Mouse (Mus musculus) MEL (cell line): ENCODE measurements around the gene Dnaaf3. TPM values are rescaled to one million over a fixed set of nuclear protein-coding genes. Genes with fewer than 3 reads are reported as not detected.

Source experiments
- DNase-seq: peaks from one replicate; pipeline ENCODE4 v3.0.0; 2011; ENCODE audit warnings: low read depth, low spot score
- H3K27ac ChIP-seq: 2 replicates; pipeline ENCODE4 v1.5.1; 2012; ENCODE audit warnings: low read depth, mild to moderate bottlenecking, control low read depth, low read length, moderate library complexity; ENCODE audit not compliant: control insufficient read depth
- H3K27me3 ChIP-seq, 2 experiments: fragments of 150-350 bp in 1 of 2; sonication (generic) in 1 of 2; 2 replicates each; pipeline ENCODE4 v1.6.1; 2012; ENCODE audit warnings: low read length in 2 of 2, mild to moderate bottlenecking in 2 of 2, improper control_type of control experiment in 1 of 2, moderate library complexity in 1 of 2; ENCODE audit not compliant: insufficient read depth in 2 of 2, control insufficient read depth in 1 of 2
- H3K36me3 ChIP-seq, 2 experiments: 2 replicates each; pipeline ENCODE4 v1.6.1; 2012 to 2014; ENCODE audit warnings: low read length in 2 of 2, improper control_type of control experiment in 1 of 2, inconsistent platforms in 1 of 2, mild to moderate bottlenecking in 1 of 2; ENCODE audit not compliant: insufficient read depth in 2 of 2, control insufficient read depth in 1 of 2
- H3K4me1 ChIP-seq, 2 experiments: fragments of 150-350 bp in 1 of 2; sonication (generic) in 1 of 2; 2 replicates each; pipeline ENCODE4 v1.6.1; 2012; ENCODE audit warnings: low read length in 2 of 2, improper control_type of control experiment in 1 of 2, mild to moderate bottlenecking in 1 of 2; ENCODE audit not compliant: insufficient read depth in 2 of 2, control insufficient read depth in 1 of 2
- H3K4me3 ChIP-seq, 2 experiments: fragments of 150-350 bp in 1 of 2; sonication (generic) in 1 of 2; 2 replicates each; pipeline ENCODE4 v1.5.1; 2012; ENCODE audit warnings: low read depth in 2 of 2, low read length in 2 of 2, mild to moderate bottlenecking in 2 of 2, moderate library complexity in 2 of 2, control low read depth in 1 of 2, improper control_type of control experiment in 1 of 2; ENCODE audit not compliant: control insufficient read depth in 1 of 2, insufficient read depth in 1 of 2
- H3K79me2 ChIP-seq: 2 replicates; pipeline ENCODE4 v1.6.1; 2012; ENCODE audit warnings: mild to moderate bottlenecking, low read length, moderate library complexity; ENCODE audit not compliant: control insufficient read depth, poor library complexity, insufficient read depth
- H3K9ac ChIP-seq: 2 replicates; pipeline ENCODE4 v1.6.1; 2012; ENCODE audit warnings: low read depth, mild to moderate bottlenecking, control low read depth, low read length, moderate library complexity; ENCODE audit not compliant: control insufficient read depth, poor library complexity, severe bottlenecking
- H3K9me3 ChIP-seq: fragments of 150-350 bp; sonication (generic); replicated peaks from 2 replicates; pipeline ENCODE4 v1.6.1; 2012; ENCODE audit warnings: mild to moderate bottlenecking, low read length, improper control_type of control experiment, moderate library complexity; ENCODE audit not compliant: insufficient read depth
- BHLHE40 ChIP-seq: IDR thresholded peaks from 2 replicates; pipeline ENCODE4 v1.6.1; 2012; ENCODE audit warnings: low read depth, mild to moderate bottlenecking, inconsistent platforms, low read length, improper control_type of control experiment, borderline replicate concordance
- CHD1 ChIP-seq: IDR thresholded peaks from 2 replicates; pipeline ENCODE4 v1.6.1; 2012; ENCODE audit warnings: low read depth, mild to moderate bottlenecking, inconsistent platforms, low read length, improper control_type of control experiment
- CHD2 ChIP-seq: IDR thresholded peaks from 2 replicates; pipeline ENCODE4 v1.6.1; 2011; ENCODE audit warnings: low read length, improper control_type of control experiment
- CTCF ChIP-seq, 3 experiments: IDR thresholded peaks in 2 of 3; conservative IDR thresholded peaks in 1 of 3; 2 replicates each; pipeline ENCODE4 v1.5.1; 2011 to 2012; ENCODE audit warnings: low read length in 3 of 3, low read depth in 2 of 3, mild to moderate bottlenecking in 2 of 3, improper control_type of control experiment in 1 of 3, inconsistent platforms in 1 of 3, mixed read lengths in 1 of 3, moderate library complexity in 1 of 3; ENCODE audit not compliant: control insufficient read depth in 1 of 3, insufficient read depth in 1 of 3, poor library complexity in 1 of 3, severe bottlenecking in 1 of 3
- EP300 ChIP-seq, 2 experiments: IDR thresholded peaks; 2 replicates each; pipeline ENCODE4 v1.6.1; 2011; ENCODE audit warnings: improper control_type of control experiment in 2 of 2, low read length in 2 of 2, low read depth in 1 of 2, mild to moderate bottlenecking in 1 of 2
- GABPA ChIP-seq: IDR thresholded peaks from 2 replicates; pipeline ENCODE4 v1.6.1; 2012; ENCODE audit warnings: low read depth, mild to moderate bottlenecking, inconsistent platforms, low read length, improper control_type of control experiment, moderate library complexity
- MAFK ChIP-seq: IDR thresholded peaks from 2 replicates; pipeline ENCODE4 v1.6.1; 2011; ENCODE audit warnings: low read depth, mild to moderate bottlenecking, low read length, improper control_type of control experiment, borderline replicate concordance
- MEF2A ChIP-seq: IDR thresholded peaks from 2 replicates; pipeline ENCODE4 v1.6.1; 2014; ENCODE audit warnings: low read depth, mild to moderate bottlenecking, inconsistent platforms, low read length, improper control_type of control experiment; ENCODE audit not compliant: poor library complexity, insufficient replicate concordance, severe bottlenecking; ENCODE audit errors: extremely low read depth
- MXI1 ChIP-seq: IDR thresholded peaks from 2 replicates; pipeline ENCODE4 v1.6.1; 2011; ENCODE audit warnings: mild to moderate bottlenecking, low read depth, low read length, improper control_type of control experiment
- MYB ChIP-seq: IDR thresholded peaks from 2 replicates; pipeline ENCODE4 v1.6.1; 2011; ENCODE audit warnings: mild to moderate bottlenecking, low read depth, low read length, improper control_type of control experiment
- MYC ChIP-seq: IDR thresholded peaks from 2 replicates; pipeline ENCODE4 v1.6.1; 2011; ENCODE audit warnings: low read depth, mild to moderate bottlenecking, low read length, improper control_type of control experiment, moderate library complexity
- NRF1 ChIP-seq: IDR thresholded peaks from 2 replicates; pipeline ENCODE4 v1.6.1; 2014; ENCODE audit warnings: low read depth, mild to moderate bottlenecking, inconsistent platforms, low read length, improper control_type of control experiment, moderate library complexity; ENCODE audit not compliant: poor library complexity, insufficient read depth, severe bottlenecking
- POLR2AphosphoS2 ChIP-seq: IDR thresholded peaks from 2 replicates; pipeline ENCODE4 v1.6.1; 2011; ENCODE audit warnings: low read length, improper control_type of control experiment
- RAD21 ChIP-seq: IDR thresholded peaks from 2 replicates; pipeline ENCODE4 v1.6.1; 2011; ENCODE audit warnings: mild to moderate bottlenecking, low read depth, low read length, improper control_type of control experiment
- RCOR1 ChIP-seq: IDR thresholded peaks from 2 replicates; pipeline ENCODE4 v1.6.1; 2012; ENCODE audit warnings: low read depth, mild to moderate bottlenecking, inconsistent platforms, low read length, improper control_type of control experiment
- SIN3A ChIP-seq: IDR thresholded peaks from 2 replicates; pipeline ENCODE4 v1.6.1; 2012; ENCODE audit warnings: low read length, improper control_type of control experiment, inconsistent platforms
- TBP ChIP-seq: IDR thresholded peaks from 2 replicates; pipeline ENCODE4 v1.8.0; 2011; ENCODE audit warnings: low read depth, low read length, improper control_type of control experiment
- TCF12 ChIP-seq: IDR thresholded peaks from 2 replicates; pipeline ENCODE4 v1.6.1; 2014; ENCODE audit warnings: low read depth, mild to moderate bottlenecking, inconsistent platforms, low read length, improper control_type of control experiment, moderate library complexity
- UBTF ChIP-seq: IDR thresholded peaks from 2 replicates; pipeline ENCODE4 v1.6.1; 2012; ENCODE audit warnings: low read depth, mild to moderate bottlenecking, inconsistent platforms, low read length, improper control_type of control experiment, moderate library complexity, borderline replicate concordance; ENCODE audit not compliant: insufficient read depth
- USF1 ChIP-seq: IDR thresholded peaks from 2 replicates; pipeline ENCODE4 v1.6.1; 2014; ENCODE audit warnings: low read depth, mild to moderate bottlenecking, inconsistent platforms, low read length, improper control_type of control experiment, moderate library complexity
- USF2 ChIP-seq, 2 experiments: IDR thresholded peaks; 2 replicates each; pipeline ENCODE4 v1.6.1; 2011 to 2012; ENCODE audit warnings: improper control_type of control experiment in 2 of 2, low read length in 2 of 2, borderline replicate concordance in 1 of 2, inconsistent platforms in 1 of 2, low read depth in 1 of 2, mild to moderate bottlenecking in 1 of 2; ENCODE audit not compliant: insufficient read depth in 1 of 2
- ZC3H11A ChIP-seq: IDR thresholded peaks from 2 replicates; pipeline ENCODE4 v1.6.1; 2012; ENCODE audit warnings: low read depth, mild to moderate bottlenecking, inconsistent platforms, low read length, improper control_type of control experiment
- polyA plus RNA-seq, 2 experiments: library from polyadenylated mRNA; stranded (reverse) in 1 of 2; unstranded in 1 of 2; fragments of >175 nt in 1 of 2; fragments of >200 nt in 1 of 2; gene quantifications; 2 replicates each; pipeline versions ENCODE4 v1.2.1 to v1.2.4; 2012; ENCODE audit warnings: low replicate concordance in 2 of 2, low read depth in 1 of 2; ENCODE audit not compliant: insufficient read length in 2 of 2, insufficient read depth in 1 of 2, missing spikeins in 1 of 2
- total RNA-seq: library from RNA; depleted of rRNA; stranded (reverse); fragments of 300-350 nt; gene quantifications from 2 replicates; pipeline ENCODE4 v1.2.3, GENCODE M21; 2012

Dnaaf3 gene
- total and polyA plus RNA-seq, 3 experiments, result 0.73 to 2.9 TPM; not detected in 1

GRCm38 (mm10) chr7:4501558-4502397 lies 30.5 kb downstream of the Dnaaf3 start, which contains the start of gene Ppp1r12c (continued):
- TF ChIP-seq BHLHE40 (peak; percentile 35; the same call in 1 of the 2 replicates), MEF2A (no peak), USF2 (IDR thresholded peaks at IDR 0.05; ENCODE audit: borderline replicate concordance in 1 of 2, insufficient read depth in 1 of 2, low read depth in 1 of 2, low read length in 2 of 2) (no peak), USF1 (no peak), ZC3H11A (no peak)

DNA sequence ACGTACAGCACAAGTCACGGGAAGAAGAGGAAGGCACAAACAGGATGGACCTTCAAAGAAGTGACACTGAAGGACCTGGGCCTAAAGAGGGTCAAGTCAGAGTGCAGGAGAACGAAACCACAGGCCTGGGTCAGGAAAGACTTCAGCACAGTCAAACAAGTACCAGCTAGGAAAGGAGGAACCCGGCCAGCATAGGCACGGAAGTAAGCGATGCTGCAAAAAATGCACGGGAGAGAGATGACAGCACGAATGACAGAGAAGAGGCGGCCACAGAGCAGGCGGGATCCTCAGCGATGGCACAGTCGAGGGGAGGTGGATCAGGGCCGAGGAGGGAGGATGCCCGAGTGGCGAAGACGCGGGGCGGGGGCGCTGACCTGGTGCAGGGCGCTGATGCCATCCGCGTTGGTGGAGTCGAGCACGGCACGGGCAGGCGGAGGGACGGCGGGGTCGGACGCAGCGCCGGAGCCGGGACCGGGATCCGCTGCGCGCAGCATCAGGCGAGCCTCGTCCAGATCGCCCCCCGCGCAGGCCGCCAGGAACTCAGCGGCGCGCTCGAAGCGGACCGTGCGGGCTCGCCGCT lies 31.3 kb downstream of the Dnaaf3 start:
- Histone ChIP-seq H3K4me3 (peak overlapping the region; percentile 67 to 95), H3K79me2 (peaks cover 48% of the 10 kb centered on the region), H3K4me1 (peaks cover 10 to 35% of the 10 kb centered on the region in 2 experiments), H3K36me3 (peaks cover 4 to 27% of the 10 kb centered on the region in 2 experiments; a peak in 3 of 4 replicates), H3K27me3 (no peaks in the 10 kb centered on the region), H3K27ac (peak overlapping the region; percentile 1; the same call in 1 of the 2 replicates), H3K9ac (peak overlapping the region; percentile 59), H3K9me3 (no peaks in the 10 kb centered on the region)
- TF ChIP-seq MXI1 (0 out of 2 replicates have a peak, but pooled peaks have one; percentile 56), SIN3A (peak; percentile 54), MYC (0 out of 2 replicates have a peak, but pooled peaks have one; percentile 39), MEF2A (no peak)
- DNase-seq, result peak; percentile 72

GRCm38 (mm10) chr7:4499034-4499433 lies 33.2 kb downstream of the Dnaaf3 start:
- Histone ChIP-seq H3K9ac (no peak overlapping the region; the same call in 1 of the 2 replicates), H3K36me3 (peaks cover 8 to 33% of the 10 kb centered on the region in 2 experiments), H3K9me3 (no peaks in the 10 kb centered on the region), H3K27ac (no peak overlapping the region), H3K27me3 (no peaks in the 10 kb centered on the region), H3K79me2 (peaks cover 56% of the 10 kb centered on the region), H3K4me1 (peaks cover 6 to 30% of the 10 kb centered on the region in 2 experiments), H3K4me3 (no peak overlapping the region)
- TF ChIP-seq TCF12 (no peak), MYB (no peak), POLR2AphosphoS2 (no peak), TBP (no peak), SIN3A (no peak), CHD2 (no peak), MXI1 (no peak), CHD1 (no peak), CTCF (IDR thresholded peaks at IDR 0.05 in 2 of 3, conservative IDR thresholded peaks at IDR 0.05 in 1 of 3; ENCODE audit: control insufficient read depth in 1 of 3, insufficient read depth in 1 of 3, low read depth in 2 of 3, low read length in 3 of 3, poor library complexity in 1 of 3, severe bottlenecking in 1 of 3) (no peak), MAFK (no peak), EP300 (IDR thresholded peaks at IDR 0.05; ENCODE audit: low read depth in 1 of 2, low read length in 2 of 2) (no peak), NRF1 (no peak), MEF2A (no peak), RCOR1 (no peak), UBTF (no peak), GABPA (no peak), USF2 (IDR thresholded peaks at IDR 0.05; ENCODE audit: borderline replicate concordance in 1 of 2, insufficient read depth in 1 of 2, low read depth in 1 of 2, low read length in 2 of 2) (no peak), RAD21 (no peak)
- no peak for DNase-seq
